Mouse (Mus musculus) 416B (cell line): ENCODE data around the gene Zfp358.

Experiments
- DNase-seq: peaks from one replicate; pipeline ENCODE4 v3.0.0; 2011; ENCODE audit warnings: low read depth

The Zfp358 gene

DNA sequence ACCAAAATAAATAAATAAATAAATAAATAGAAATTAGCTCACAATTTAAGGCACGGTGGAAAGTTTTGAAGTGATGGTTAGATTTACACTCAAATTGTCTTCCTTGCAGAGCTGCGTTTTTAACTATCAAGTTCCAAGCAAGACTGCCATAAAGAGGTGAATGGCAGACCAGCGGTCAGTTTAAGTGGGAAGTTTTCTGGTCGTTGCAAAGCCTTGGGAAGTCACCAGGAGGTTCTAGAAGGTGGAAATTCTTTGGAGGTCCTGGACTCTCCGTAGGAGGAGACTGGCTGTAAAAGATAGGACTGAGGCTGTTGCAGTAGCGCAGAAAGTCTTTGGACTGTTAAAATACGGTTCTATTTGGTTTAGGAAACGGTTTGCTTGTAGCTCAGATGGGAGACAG lies 6.8 kb downstream of the Zfp358 start:
- DNase-seq = no peak

DNA sequence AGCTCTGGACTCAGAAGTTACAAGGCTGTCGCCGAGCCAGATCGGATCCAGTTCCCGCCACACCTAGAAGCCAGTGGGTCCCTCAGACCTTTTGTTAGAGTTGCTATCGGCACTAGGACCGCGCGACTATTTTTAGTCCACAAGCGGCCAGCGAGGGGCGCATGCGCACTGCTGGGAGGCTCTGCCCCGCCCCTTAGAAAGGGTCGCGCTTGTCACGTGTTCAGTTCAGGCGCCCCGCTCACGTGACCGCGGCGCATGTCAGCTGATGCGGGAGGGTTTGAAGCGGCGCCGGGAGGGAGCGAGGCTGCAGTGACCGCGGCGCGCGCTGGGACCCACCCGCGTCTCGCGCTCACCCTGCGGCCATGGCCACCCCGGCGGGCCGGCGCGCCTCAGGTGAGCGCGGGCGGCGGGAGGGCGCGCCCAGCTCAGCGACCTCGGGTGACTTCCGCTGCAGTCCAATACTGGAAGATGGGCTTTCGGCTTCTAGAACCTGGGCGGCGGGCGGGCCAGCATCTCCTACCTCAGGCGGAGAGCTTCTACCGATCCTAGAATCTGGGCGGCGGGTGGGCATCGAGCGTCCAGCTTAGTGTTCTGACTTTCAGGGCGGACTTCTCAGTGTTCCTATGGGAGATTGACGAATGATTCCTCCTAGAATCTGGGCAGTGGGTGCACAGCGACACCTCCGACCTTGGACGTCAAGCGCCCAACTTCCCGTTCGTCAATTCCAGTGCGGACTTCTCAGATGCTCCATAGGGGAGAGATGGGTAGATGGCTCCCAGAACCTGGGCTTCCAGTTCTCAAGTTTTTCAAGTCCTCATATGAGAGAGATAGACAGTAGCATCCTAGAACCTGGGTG lies 7.5 kb downstream of the Zfp358 start, which contains the start of gene Mcoln1:
Mcoln1 (plus strand) TSS at position 223 of the 856 bp plus-strand sequence.
- peak; percentile 97 for DNase-seq

GRCm38 (mm10) chr8:3502217-3502616 lies 9.3 kb downstream of the Zfp358 start:
- DNase-seq = peak; percentile 46

DNA sequence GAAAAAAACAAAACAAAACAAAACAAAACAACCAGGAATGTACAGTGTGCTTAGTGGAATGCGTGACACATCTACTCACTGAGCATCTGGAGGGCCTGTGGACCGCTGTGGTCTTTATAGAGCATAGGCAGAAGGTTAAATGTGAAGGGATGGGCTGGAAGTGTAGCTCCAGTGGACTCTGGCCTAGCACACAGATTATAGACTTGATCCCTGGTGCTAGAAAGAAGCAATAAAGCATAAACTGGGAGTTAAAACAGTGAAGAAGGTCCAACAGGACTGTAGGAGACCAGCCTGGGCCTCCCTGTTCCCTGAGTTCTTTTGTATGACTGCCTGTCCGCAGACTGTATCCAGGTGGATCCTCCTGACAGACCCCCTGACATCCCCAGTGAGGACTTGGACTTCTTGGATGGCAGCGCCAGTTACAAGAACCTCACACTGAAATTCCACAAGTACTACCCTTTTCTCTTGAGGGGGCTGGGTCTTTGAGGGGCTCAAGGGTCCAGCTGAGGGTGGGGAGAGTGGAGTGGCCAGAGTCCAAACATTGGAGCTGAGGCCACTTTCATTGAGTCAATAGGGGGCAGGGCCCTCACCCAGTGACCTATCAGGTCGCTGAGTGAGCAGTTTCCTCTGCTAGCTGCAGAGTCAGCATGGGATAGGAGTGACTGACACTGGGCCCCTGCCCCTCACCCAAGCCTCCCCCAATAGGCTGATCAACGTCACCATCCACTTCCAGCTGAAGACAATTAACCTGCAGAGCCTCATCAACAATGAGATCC lies 15.2 kb downstream of the Zfp358 start:
- no peak for DNase-seq

DNA sequence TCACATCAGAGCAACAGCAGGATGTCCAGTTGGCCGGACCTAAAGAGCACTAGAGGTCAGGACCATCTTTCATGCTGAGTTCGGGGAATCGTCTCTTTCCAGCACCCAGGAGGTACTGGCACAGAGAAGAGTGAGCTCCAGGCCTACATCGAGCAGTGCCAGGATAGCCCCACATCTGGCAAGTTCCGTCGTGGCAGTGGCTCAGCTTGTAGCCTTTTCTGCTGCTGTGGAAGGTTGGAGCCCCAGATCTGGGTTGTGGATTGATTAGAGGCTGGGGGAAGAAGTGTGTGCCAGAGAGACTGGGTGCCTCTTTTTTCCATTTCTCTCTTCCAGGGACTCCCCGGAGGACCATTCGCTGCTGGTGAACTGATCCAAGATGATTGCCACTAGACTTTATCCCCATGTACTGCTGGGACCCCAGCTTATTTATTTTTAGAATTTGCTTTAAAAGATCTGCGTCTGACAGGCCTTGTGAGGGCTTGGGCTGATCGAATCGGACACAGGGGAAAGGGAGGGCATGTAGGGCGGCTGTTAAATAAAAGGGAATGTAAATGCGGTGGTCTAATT lies 21.8 kb downstream of the Zfp358 start:
- no peak for DNase-seq

GRCm38 (mm10) chr8:3515260-3515671 lies 22.3 kb downstream of the Zfp358 start, which contains the start of gene Pnpla6:
TSS of gene Pnpla6 (plus strand) at chr8:3515384.
- peak; percentile 76 for DNase-seq

- DNase-seq = peak; percentile 45
These were observed 23.0 kb downstream of the Zfp358 start for GRCm38 (mm10) chr8:3515771-3516417.

DNA sequence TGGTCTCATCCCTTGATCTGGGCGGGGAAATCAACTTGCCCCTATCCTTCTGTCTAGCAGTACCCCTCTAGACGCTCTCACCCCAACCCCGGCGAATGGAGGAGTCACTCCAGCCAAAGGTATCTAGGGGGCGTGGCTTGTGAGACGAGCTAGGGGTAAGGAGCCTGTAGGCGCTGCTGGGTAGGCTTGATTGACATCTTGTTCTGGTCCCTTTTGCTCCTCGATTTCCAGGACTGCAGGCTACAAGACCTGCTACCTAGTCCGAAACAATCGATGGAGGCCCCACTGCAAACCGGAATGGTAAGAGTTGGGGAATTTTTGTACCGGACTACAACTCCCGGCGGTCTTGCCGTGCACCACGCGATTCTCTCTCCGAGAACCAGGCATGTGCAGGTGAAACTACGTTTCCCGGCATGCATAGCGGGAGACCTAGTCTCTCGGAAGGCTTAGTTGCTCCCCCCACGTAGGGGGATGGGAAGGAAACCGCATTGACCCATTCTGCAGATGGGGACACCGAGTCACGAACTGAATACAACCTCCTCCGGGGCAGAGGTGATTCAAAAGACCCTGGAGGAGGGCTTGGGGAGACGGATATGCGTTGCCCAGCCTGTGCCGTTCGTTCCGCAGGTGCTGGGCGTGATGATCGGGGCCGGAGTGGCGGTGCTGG lies 23.6 kb downstream of the Zfp358 start:
- DNase-seq = peak; percentile 83

GRCm38 (mm10) chr8:3517117-3517495 lies 24.2 kb downstream of the Zfp358 start:
- no peak for DNase-seq

- no peak for DNase-seq
These were observed 29.2 kb downstream of the Zfp358 start for GRCm38 (mm10) chr8:3522007-3522697.

DNA sequence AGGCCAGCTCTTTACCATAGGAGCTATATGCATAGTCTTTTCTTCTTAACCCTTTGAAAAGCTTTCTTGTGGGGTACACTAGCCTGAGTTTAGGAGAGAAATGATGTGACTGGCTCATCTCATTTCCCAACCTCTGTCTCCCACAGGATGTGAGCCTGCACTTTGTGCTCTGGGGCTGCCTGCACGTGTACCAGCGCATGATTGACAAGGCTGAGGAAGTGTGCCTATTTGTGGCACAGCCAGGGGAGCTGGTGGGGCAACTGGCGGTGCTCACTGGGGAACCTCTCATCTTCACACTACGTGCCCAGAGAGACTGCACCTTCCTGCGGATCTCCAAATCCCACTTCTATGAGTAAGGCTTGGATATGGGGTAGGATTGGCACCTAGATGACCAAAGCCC lies 37.9 kb downstream of the Zfp358 start:
- no peak for DNase-seq

GRCm38 (mm10) chr8:3531936-3532335 lies 39.0 kb downstream of the Zfp358 start:
- DNase-seq = no peak

GRCm38 (mm10) chr8:3536053-3536841 lies 43.3 kb downstream of the Zfp358 start:
- peak; percentile 35 for DNase-seq

- no peak for DNase-seq
These were observed 44.0 kb downstream of the Zfp358 start for GRCm38 (mm10) chr8:3536940-3537339.

DNA sequence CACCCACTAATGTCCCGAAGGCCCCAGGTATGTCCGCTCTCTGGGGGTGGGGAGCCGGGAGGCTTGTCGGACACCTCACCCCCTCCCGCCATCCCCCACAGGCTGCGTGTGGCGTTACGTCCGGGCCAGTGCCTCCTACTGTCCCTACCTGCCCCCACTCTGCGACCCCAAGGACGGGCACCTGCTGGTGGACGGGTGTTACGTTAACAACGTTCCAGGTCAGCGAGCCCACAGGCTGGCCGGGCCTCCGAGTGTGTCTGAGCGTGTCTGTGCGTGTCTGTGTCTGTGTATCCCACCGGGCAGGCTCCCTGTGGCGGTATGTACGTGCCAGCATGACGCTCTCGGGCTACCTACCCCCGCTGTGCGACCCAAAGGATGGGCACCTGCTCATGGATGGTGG lies 44.7 kb downstream of the Zfp358 start:
- DNase-seq = no peak

GRCm38 (mm10) chr8:3539146-3539545 lies 46.2 kb downstream of the Zfp358 start:
- no peak for DNase-seq

DNA sequence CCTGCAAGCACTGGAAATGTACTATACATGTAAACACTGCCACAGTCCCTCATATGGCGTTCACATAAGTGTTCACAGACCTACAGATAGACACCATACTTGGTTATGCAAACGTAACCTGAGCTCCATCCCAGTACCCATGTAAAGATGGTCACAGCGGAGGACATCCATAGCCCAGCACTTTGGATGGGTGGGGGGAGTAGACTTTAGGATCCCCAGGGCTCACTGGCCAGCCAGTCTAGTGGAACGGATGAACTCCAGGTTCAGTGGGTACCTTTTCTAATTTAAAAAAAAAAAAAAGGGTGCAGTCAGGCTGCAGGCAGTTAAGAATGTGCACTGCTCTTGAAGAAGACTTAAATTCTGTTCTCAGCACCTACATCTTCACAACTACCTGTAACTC lies 47.1 kb downstream of the Zfp358 start:
- DNase-seq = no peak

GRCm38 (mm10) chr8:3546511-3546910 lies 53.6 kb downstream of the Zfp358 start:
- DNase-seq = no peak
